Mouse (Mus musculus): Measurements from ENCODE around the gene Faap20. TPM values are rescaled to one million over a fixed set of nuclear protein-coding genes. Genes with fewer than 3 reads are reported as not detected.
A peak's percentile ranks its signal among the peaks of the same experiment; 100 is the strongest.

Faap20 gene
- 30.6 TPM for polyA plus RNA-seq (2012; fragmentation: generic; extraction: Trizol)
- long read RNA-seq, experiment 1, transcript Faap20-201 (3 exons, 1,479 nt), result major isoform, 15 of 40 reads
- long read RNA-seq, experiment 1, transcript Faap20-210 (4 exons, 1,076 nt), result minor isoform, 11 of 40 reads
- long read RNA-seq, experiment 1, partial matches to known transcripts, result 3 of 40 reads
- long read RNA-seq, experiment 1, other reads (novel, unspliced or antisense), result 4 of 40 reads
- long read RNA-seq, experiment 2, transcript Faap20-210 (4 exons, 1,076 nt), result minor isoform, 5 of 26 reads
- long read RNA-seq, experiment 2, transcript Faap20-201 (3 exons, 1,479 nt), result major isoform, 18 of 26 reads
- long read RNA-seq, experiment 2, partial matches to known transcripts, result 1 of 26 reads
- long read RNA-seq, experiment 2, other reads (novel, unspliced or antisense), result 1 of 26 reads

DNA sequence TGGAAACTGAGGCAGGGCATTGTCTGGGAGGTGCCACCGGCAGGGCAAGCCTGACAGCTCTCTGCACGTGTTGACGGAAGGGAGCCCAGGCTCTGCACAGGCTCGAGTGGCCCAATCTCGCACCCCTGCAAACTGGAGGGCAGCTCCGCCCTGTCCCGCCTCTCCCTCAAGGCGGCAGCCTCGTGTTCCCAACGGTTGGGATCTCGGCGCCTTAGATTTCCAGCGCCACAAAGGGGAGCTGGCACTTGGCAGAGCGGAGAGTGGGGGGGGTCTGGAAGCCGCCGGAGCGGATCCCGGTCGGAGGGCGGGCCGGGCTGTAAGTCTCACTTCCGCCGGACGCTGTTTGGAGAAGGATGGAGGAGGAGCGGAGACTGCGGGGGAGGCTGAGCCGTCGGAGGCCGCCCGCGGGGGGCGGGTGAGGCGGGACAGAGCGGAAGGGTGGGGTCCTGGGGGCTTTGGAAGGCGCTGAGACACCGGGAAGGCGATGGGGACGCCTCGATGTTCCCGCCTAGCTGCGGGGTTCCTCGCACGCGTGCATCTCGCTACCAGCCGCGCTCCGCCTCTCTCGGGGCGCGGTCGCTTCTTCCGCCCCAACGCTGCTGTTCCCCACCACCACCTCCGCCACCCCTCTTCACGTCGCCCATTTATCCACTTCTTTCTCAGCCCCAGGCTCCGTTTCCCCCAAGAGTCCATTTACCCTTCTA, at the start of gene Faap20:
Gene Faap20 (plus strand): TSS at position 155 of the 704 bp plus-strand sequence.
- no peaks in the 10 kb centered on the region for H3K36me3 ChIP-seq (ENCODE audit: control insufficient read depth, insufficient read depth)
- TF ChIP-seq CEBPB (IDR thresholded peaks at IDR 0.05; ENCODE audit: low read depth) (no peak), MAX (IDR thresholded peaks at IDR 0.05) (peak; percentile 53), USF1 (IDR thresholded peaks at IDR 0.05; ENCODE audit: low read depth) (no peak), MYOG (IDR thresholded peaks at IDR 0.05; ENCODE audit: control insufficient read depth, extremely low read depth, insufficient read length) (no peak)
- H3K27me3 ChIP-seq (ENCODE audit: control insufficient read depth, insufficient read depth, insufficient read length), result no peaks in the 10 kb centered on the region

DNA sequence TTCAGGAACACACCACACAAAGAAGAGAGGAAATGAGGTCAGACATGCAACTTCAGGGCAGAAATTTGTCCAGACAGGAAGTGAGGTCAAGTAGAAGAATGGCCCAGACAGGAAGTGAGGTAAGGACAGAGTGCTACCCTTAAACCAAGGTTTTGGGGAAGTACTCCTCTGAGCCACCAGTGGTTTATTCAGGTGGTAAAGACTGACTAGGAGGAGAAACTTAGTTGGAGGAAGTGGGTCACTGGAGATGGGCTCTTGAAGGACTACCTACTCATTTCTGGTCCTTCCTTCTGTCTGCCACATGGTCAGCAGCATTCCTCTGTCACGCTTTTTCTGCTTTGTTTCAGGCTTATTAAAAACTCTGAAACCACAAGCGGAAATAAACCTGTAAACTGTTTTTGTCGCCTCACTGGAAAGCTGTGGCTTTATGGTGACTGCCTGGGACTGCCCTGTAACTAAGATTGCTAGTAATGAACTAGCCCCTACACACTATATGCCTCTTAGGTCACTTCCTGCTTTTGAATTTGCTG, 48.7 kb upstream of the Faap20 start:
- TF ChIP-seq FOSL1 (IDR thresholded peaks at IDR 0.05; ENCODE audit: insufficient read depth, low read length, poor library complexity, severe bottlenecking) (no peak), MYOG (IDR thresholded peaks at IDR 0.05; ENCODE audit: control insufficient read depth, extremely low read depth, insufficient read length) (no peak), MYOD1 (IDR thresholded peaks at IDR 0.05; ENCODE audit: control insufficient read depth, insufficient read length, low read depth) (no peak), CEBPB (IDR thresholded peaks at IDR 0.05; ENCODE audit: low read depth) (no peak), CTCF (IDR thresholded peaks at IDR 0.05; ENCODE audit: control insufficient read depth, insufficient read depth, insufficient read length) (no peak), MAX (IDR thresholded peaks at IDR 0.05) (no peak), USF1 (IDR thresholded peaks at IDR 0.05; ENCODE audit: low read depth) (no peak)
- Histone ChIP-seq H3K36me3 (ENCODE audit: control insufficient read depth, insufficient read depth) (peaks cover 8% of the 10 kb centered on the region), H3K27me3 (ENCODE audit: control insufficient read depth, insufficient read depth, insufficient read length) (no peaks in the 10 kb centered on the region), H3ac (ENCODE audit: control insufficient read depth, insufficient read length, low read depth) (no peak overlapping the region), H3K4me3 (ENCODE audit: insufficient read depth, poor library complexity, severe bottlenecking) (no peak overlapping the region), H3K79me3 (ENCODE audit: low read depth) (peaks cover 100% of the 10 kb centered on the region), H3K79me2 (ENCODE audit: control insufficient read depth, insufficient read depth) (peaks cover 100% of the 10 kb centered on the region)

More for the DNA sequence above, at the start of gene Faap20:
- Histone ChIP-seq H3ac (ENCODE audit: control insufficient read depth, insufficient read length, low read depth) (peak within 1 kb of the TSS; percentile 49), H3K4me3 (ENCODE audit: insufficient read depth, poor library complexity, severe bottlenecking) (peak within 1 kb of the TSS; percentile 44), H3K79me3 (ENCODE audit: low read depth) (peaks cover 3% of the 10 kb centered on the region), H3K79me2 (ENCODE audit: control insufficient read depth, insufficient read depth) (peaks cover 15% of the 10 kb centered on the region)

DNA sequence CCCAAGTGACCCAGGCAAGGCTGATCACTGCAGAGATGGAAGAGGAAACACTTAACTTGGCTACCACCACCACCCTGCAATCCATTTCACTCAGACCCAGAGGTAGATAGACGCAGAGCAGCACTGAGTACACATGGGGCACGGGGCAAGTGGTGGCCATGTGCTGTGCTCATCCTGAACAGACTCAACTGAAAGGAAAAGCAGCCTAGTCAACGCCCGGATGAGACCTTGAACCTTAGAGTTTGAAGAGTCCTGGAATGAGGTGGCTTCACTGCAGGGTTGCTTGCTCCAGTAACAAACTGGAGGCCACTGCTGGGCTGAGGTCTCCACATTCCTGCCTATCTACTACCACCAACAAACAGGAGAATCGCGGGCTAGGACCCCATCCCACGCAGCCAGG, 47.8 kb upstream of the Faap20 start:
- Histone ChIP-seq H3K4me3 (ENCODE audit: insufficient read depth, poor library complexity, severe bottlenecking) (no peak overlapping the region), H3ac (ENCODE audit: control insufficient read depth, insufficient read length, low read depth) (no peak overlapping the region), H3K79me3 (ENCODE audit: low read depth) (peaks cover 100% of the 10 kb centered on the region), H3K79me2 (ENCODE audit: control insufficient read depth, insufficient read depth) (peaks cover 100% of the 10 kb centered on the region), H3K36me3 (ENCODE audit: control insufficient read depth, insufficient read depth) (peaks cover 8% of the 10 kb centered on the region), H3K27me3 (ENCODE audit: control insufficient read depth, insufficient read depth, insufficient read length) (no peaks in the 10 kb centered on the region)
- TF ChIP-seq MYOD1 (IDR thresholded peaks at IDR 0.05; ENCODE audit: control insufficient read depth, insufficient read length, low read depth) (no peak), USF1 (IDR thresholded peaks at IDR 0.05; ENCODE audit: low read depth) (no peak), CEBPB (IDR thresholded peaks at IDR 0.05; ENCODE audit: low read depth) (no peak), FOSL1 (IDR thresholded peaks at IDR 0.05; ENCODE audit: insufficient read depth, low read length, poor library complexity, severe bottlenecking) (no peak), MYOG (IDR thresholded peaks at IDR 0.05; ENCODE audit: control insufficient read depth, extremely low read depth, insufficient read length) (no peak), CTCF (IDR thresholded peaks at IDR 0.05; ENCODE audit: control insufficient read depth, insufficient read depth, insufficient read length) (no peak), MAX (IDR thresholded peaks at IDR 0.05) (no peak)

DNA sequence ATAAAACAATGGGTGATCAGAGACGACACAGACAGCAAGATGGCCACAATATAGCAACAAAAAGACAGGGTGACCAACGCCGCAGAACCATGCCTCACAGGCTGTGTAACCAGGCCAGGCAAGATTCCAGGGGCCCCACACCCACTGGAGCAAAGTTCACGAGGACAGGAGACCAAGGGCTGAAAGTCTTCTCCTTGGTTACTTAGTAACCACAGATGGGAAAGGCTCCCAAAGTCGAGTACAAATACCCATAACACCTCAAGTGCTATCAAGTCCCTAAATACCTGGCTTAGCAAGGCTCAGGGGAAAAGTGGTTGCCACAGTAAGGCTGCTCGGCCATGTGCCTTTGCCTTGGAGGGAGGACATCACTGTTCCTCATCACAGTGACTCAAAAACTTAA, 43.7 kb upstream of the Faap20 start:
- no peak overlapping the region for H3K4me3 ChIP-seq (ENCODE audit: insufficient read depth, poor library complexity, severe bottlenecking)
- H3K27me3 ChIP-seq (ENCODE audit: control insufficient read depth, insufficient read depth, insufficient read length), result no peaks in the 10 kb centered on the region
- TF ChIP-seq MYOG (IDR thresholded peaks at IDR 0.05; ENCODE audit: control insufficient read depth, extremely low read depth, insufficient read length) (no peak), FOSL1 (IDR thresholded peaks at IDR 0.05; ENCODE audit: insufficient read depth, low read length, poor library complexity, severe bottlenecking) (no peak), MAX (IDR thresholded peaks at IDR 0.05) (no peak), CEBPB (IDR thresholded peaks at IDR 0.05; ENCODE audit: low read depth) (no peak), USF1 (IDR thresholded peaks at IDR 0.05; ENCODE audit: low read depth) (no peak), CTCF (IDR thresholded peaks at IDR 0.05; ENCODE audit: control insufficient read depth, insufficient read depth, insufficient read length) (no peak), MYOD1 (IDR thresholded peaks at IDR 0.05; ENCODE audit: control insufficient read depth, insufficient read length, low read depth) (no peak)
- H3K79me3 ChIP-seq (ENCODE audit: low read depth), result peaks cover 100% of the 10 kb centered on the region
- H3K36me3 ChIP-seq (ENCODE audit: control insufficient read depth, insufficient read depth), result peaks cover 8% of the 10 kb centered on the region
- no peak overlapping the region for H3ac ChIP-seq (ENCODE audit: control insufficient read depth, insufficient read length, low read depth)
- peaks cover 100% of the 10 kb centered on the region for H3K79me2 ChIP-seq (ENCODE audit: control insufficient read depth, insufficient read depth)

DNA sequence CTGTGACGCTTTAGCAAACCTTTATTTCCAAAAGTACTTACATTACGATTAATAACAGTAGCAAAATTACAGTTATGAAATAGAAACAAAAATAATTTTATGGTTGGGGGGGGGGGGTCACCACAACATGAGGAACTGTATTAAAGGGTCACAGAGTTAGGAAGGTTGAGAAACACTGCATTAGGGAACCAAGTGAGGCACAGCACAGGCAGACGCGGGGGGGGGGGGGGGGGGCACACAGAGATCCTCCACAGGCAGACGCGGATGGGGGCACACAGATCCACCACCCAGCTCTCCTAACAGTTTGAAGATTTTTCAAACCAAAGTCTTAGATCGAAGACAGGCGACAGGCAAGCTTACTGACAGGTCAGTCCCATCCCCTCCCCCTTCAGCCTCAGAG, 43.1 kb upstream of the Faap20 start:
- H3K36me3 ChIP-seq (ENCODE audit: control insufficient read depth, insufficient read depth), result peaks cover 10% of the 10 kb centered on the region

More for the DNA sequence above, 43.1 kb upstream of the Faap20 start:
- H3K4me3 ChIP-seq (ENCODE audit: insufficient read depth, poor library complexity, severe bottlenecking), result no peak overlapping the region
- no peaks in the 10 kb centered on the region for H3K27me3 ChIP-seq (ENCODE audit: control insufficient read depth, insufficient read depth, insufficient read length)
- no peak for TF ChIP-seq MAX (IDR thresholded peaks at IDR 0.05)
- no peak for TF ChIP-seq CEBPB (IDR thresholded peaks at IDR 0.05; ENCODE audit: low read depth)
- TF ChIP-seq MYOG (IDR thresholded peaks at IDR 0.05; ENCODE audit: control insufficient read depth, extremely low read depth, insufficient read length), result no peak
- H3ac ChIP-seq (ENCODE audit: control insufficient read depth, insufficient read length, low read depth), result no peak overlapping the region
- H3K79me3 ChIP-seq (ENCODE audit: low read depth), result peaks cover 100% of the 10 kb centered on the region
- H3K79me2 ChIP-seq (ENCODE audit: control insufficient read depth, insufficient read depth), result peaks cover 100% of the 10 kb centered on the region
